Mouse (Mus musculus) heart, adult 18-20 months (tissue): ENCODE measurements around the gene Mlx. TPM values are rescaled to one million over a fixed set of nuclear protein-coding genes. Genes with fewer than 3 reads are reported as not detected.

ENCODE experiments used
- DNase-seq, 2 experiments: peaks; one replicate each; pipeline ENCODE4 v3.0.0; 2021 to 2022; ENCODE audit warnings: mixed read lengths in 1 of 2
- total RNA-seq, 2 experiments: library from RNA; stranded (reverse); gene quantifications; 2 replicates each; pipeline ENCODE4 v1.2.3; 2021

Mlx gene
- total RNA-seq, 2 experiments from 2014 or later = 17.2 to 17.9 TPM

- DNase-seq = no peak
Measured at GRCm38 (mm10) chr11:101065002-101065401, 22.1 kb upstream of the Mlx start.

DNA sequence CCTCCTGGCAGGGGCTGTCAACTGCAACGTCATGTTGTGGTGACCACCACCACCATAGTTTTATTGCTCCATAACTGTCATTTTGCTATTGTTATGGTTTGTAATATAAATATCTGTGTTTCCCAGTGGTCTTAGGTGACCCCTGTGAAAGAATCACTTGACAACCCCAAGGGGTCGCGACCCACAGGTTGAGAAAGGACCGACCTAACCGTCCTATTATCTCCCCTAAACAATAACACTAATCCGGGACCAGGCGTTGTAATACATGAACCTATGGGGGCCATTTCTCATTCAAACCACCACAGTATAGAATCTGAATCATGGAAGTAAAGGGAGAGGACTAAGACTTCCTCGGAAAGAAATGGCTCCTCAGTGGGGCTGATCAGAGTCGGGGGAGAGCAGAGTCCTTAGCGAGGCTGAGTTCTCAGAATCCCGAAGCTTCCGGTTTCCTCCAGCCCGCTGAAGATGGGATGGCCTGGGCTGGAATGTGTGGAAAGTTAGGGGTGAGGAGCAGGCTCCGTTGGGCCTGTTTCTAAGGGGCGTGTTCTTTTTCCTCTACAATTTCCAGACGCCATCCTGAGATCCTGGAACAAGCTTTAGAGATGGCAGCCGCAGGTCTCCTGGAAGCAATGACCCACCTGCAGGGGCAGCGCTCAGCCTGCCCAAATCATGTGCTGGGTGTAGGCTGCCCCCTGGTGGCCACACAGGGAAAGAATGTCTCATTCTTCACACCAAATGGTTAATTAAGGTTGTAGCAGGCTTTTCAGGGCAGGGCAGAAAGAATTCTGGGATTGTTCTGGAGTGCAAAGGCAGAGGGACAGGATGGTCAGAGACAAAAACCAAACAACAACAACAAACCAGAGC is 20.3 kb upstream of the Mlx start:
- DNase-seq = peak; percentile 83 to 89

GRCm38 (mm10) chr11:101069391-101070188 is 17.5 kb upstream of the Mlx start, which contains the start of gene Naglu:
Gene Naglu, plus strand, starts transcription at chr11:101070012.
- peak; percentile 96 to 98 for DNase-seq

- DNase-seq = no peak
Measured at GRCm38 (mm10) chr11:101070189-101070527, 16.9 kb upstream of the Mlx start.

DNA sequence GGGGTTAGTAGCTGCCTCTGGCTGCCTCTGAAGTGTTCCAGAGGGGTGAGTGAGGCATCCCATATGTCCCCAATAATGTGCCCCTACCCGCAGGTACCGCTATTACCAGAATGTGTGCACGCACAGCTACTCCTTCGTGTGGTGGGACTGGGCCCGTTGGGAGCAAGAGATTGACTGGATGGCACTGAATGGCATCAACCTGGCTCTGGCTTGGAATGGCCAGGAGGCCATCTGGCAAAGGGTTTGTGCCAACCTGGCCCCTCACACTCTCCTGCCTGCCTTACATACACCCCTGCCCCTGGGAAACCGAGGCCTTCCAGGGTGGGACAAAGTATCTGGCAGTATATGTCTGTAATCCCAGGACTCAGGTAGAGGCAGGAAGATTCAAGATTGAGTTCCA is 16.1 kb upstream of the Mlx start:
- no peak for DNase-seq

DNA sequence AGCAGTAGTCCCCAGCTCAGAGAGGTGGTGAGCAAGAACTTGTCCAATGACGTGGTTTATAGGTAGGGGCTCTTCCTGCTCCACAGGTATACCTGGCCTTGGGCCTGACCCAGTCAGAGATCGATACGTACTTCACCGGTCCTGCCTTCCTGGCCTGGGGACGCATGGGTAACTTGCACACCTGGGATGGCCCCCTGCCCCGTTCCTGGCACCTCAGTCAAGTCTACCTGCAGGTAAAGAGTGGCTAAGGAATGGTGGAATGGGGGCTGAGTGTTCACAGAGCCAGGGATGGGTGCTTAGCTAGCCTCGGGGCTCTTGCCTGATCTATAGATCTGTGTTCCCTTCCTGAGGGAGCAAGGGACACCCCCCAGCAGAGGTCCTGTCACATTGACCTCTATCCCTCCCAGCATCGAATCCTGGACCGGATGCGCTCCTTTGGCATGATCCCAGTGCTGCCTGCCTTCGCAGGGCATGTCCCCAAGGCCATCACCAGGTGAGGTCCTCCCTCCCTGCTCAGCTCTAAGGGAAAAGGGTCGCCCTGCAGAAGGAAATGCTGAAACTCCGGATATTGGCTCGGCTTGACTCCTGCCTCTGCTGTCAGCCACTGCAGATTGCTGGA is 15.2 kb upstream of the Mlx start:
- DNase-seq = no peak

GRCm38 (mm10) chr11:101078121-101078520 is 9.0 kb upstream of the Mlx start, which contains the start of gene Hsd17b1:
Gene Hsd17b1, plus strand, starts transcription at chr11:101078411.
- no peak for DNase-seq

- no peak for DNase-seq
Measured at GRCm38 (mm10) chr11:101079746-101080145, 7.3 kb upstream of the Mlx start.

GRCm38 (mm10) chr11:101080421-101080820 is 6.7 kb upstream of the Mlx start:
- DNase-seq = no peak

GRCm38 (mm10) chr11:101081659-101082058 is 5.4 kb upstream of the Mlx start:
- DNase-seq = no peak

GRCm38 (mm10) chr11:101082208-101083082 is 4.6 kb upstream of the Mlx start, which contains the start of gene Coasy:
Gene Coasy, plus strand, starts transcription at chr11:101082565.
- peak; percentile 92 for DNase-seq

DNA sequence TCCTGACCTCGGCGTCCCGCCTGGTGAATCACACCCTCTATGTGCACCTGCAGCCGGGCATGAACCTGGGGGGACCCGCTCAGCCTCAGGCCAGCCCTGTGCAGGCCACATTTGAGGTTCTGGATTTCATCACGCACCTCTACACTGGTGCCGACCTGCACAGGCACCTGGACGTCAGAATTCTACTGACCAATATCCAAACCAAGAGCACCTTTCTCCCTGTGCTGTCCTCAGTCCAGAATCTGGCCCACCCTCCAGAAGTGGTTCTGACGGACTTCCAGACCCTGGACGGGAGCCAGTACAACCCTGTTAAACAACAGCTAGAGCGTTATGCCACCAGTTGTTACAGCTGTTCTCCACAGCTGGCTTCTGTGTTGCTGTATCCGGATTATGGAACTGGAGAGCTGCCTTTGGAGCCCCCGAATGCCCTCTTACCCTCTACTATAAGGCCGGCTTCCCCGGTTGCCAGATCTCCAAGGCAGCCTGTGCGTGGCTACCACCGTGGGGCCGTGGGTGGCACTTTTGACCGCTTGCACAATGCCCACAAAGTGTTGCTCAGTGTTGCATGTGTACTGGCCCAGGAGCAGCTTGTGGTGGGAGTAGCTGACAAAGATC is 3.9 kb upstream of the Mlx start:
- DNase-seq = no peak

- DNase-seq = no peak
Measured at GRCm38 (mm10) chr11:101084246-101084645, 2.8 kb upstream of the Mlx start.

DNA sequence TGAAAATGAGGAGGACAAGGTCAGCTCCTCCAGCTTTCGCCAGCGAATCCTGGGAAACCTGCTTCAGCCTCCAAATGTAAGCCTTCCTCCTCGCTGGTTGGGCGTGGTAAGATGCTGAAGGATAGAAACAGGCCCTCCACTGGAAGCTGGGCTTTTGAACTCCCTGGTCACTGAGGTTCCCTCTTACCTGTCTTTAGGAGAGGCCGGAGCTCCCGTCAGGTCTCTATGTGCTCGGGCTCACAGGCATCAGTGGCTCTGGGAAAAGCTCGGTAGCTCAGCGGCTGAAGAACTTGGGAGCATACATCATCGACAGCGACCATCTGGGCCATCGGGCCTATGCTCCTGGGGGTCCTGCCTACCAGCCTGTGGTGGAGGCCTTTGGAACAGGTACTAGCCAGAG is 2.3 kb upstream of the Mlx start:
- peak in 1 of 2 experiments; percentile 1 for DNase-seq

GRCm38 (mm10) chr11:101085617-101086322 is 1.3 kb upstream of the Mlx start:
- DNase-seq = peak in 1 of 2 experiments; percentile 3

- DNase-seq = peak in 1 of 2 experiments; percentile 19
Measured at GRCm38 (mm10) chr11:101086323-101086674, 778 bp upstream of the Mlx start.

- peak in 1 of 2 experiments; percentile 36 for DNase-seq
Measured at GRCm38 (mm10) chr11:101087682-101088055, 592 bp downstream of the Mlx start.

DNA sequence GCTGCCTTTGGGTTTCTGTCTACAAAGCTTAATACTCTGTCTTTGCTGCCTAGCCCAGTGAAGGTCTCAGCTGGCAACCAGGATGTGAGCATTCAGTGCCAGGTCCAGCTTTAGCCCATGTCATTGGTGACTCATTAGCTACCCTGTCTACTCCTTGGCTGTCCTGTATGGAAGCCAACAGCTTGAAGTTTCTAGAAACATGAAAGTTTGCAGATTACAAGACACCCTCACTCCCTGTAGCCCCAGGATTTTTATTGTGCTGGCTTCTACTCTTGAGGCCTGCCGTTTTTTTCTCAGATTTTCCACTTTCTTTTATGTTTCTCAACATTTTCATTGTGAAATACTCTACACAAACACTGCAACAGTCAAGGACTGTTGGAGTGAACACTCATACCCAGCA is 2.9 kb downstream of the Mlx start:
- DNase-seq = no peak

GRCm38 (mm10) chr11:101094930-101095313 is 7.8 kb downstream of the Mlx start:
- DNase-seq = no peak

DNA sequence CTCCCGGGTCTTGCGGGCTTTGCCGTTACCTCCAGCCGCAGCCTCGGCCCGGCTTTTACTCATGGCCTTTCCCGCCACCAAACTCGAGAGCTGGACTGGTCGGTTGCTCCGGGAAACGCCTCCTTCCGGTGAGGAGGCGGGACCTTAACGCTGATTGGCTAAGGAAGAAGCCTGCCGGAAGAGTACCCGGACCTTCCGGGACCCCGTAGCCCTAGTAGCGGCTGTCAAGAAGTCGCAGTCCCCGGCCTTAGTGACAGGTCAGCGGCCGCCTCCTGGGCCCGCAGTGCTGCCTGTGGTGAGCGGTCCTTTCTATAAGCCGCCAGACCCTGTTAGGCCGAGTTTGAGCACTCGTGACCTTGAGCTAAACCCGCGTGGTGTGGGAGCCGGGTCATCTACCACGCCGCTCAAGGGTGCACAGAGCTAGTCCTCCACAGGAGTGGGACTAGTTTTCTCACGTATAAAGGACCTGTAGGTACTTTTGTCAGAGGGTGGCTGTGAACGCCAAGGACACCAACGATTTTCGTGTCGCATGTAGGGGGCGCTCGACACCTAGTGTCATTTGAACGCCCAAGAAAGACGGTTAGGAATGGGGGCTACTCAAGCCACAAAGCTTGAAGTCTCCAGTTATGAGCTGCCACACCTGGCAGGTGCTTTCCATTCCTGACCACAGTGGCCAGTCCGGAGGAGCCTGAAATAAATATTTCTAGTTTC is 8.4 kb downstream of the Mlx start, which contains the start of gene Psmc3ip:
Gene Psmc3ip, minus strand, starts transcription at position 123 of the 711 bp plus-strand sequence.
- peak; percentile 98 for DNase-seq
